Mouse (Mus musculus) neural tube, embryonic 12.5 days (tissue): ENCODE results near the gene Far2. TPM values are rescaled to one million over a fixed set of nuclear protein-coding genes. Genes with fewer than 3 reads are reported as not detected.
"Not testable (repeated sequence)": the region's sequence is repeated elsewhere in the genome, so short reads cannot be mapped to it uniquely, and the experiment has no call there.

Source experiments
- ATAC-seq: fragments of 200-750 bp; cut with Nextera tagmentation; 2 replicates; pipeline ENCODE4 v1.8.0; 2017; ENCODE audit warnings: low read depth, mild to moderate bottlenecking, moderate TSS enrichment, moderate library complexity; ENCODE audit not compliant: low FRiP score
- H3K27ac ChIP-seq: fragments of 300-500 bp; sonication (generic); 2 replicates; pipeline ENCODE4 v1.5.1; 2016
- H3K27me3 ChIP-seq: fragments of 300-500 bp; sonication (generic); replicated peaks from 2 replicates; pipeline ENCODE4 v1.6.1; 2016; ENCODE audit warnings: mild to moderate bottlenecking
- H3K36me3 ChIP-seq: fragments of 300-500 bp; sonication (generic); 2 replicates; pipeline ENCODE4 v1.6.1; 2016; ENCODE audit warnings: mild to moderate bottlenecking
- H3K4me1 ChIP-seq: fragments of 300-500 bp; sonication (generic); 2 replicates; pipeline ENCODE4 v1.6.1; 2016
- H3K4me2 ChIP-seq: fragments of 300-500 bp; sonication (generic); replicated peaks from 2 replicates; pipeline ENCODE4 v1.6.1; 2016; ENCODE audit warnings: mild to moderate bottlenecking
- H3K4me3 ChIP-seq: fragments of 300-500 bp; sonication (generic); 2 replicates; pipeline ENCODE4 v1.5.1; 2016
- H3K9ac ChIP-seq: fragments of 300-500 bp; sonication (generic); 2 replicates; pipeline ENCODE4 v1.6.1; 2016; ENCODE audit warnings: mild to moderate bottlenecking
- H3K9me3 ChIP-seq: fragments of 300-500 bp; sonication (generic); 2 replicates; pipeline ENCODE4 v1.6.1; 2016; ENCODE audit warnings: mild to moderate bottlenecking
- WGBS: fragments of 180-500 bp; shearing (Covaris S2); methylation state at CpG from one replicate; pipeline ENCODE4 v1.1.7; 2016; 5-methylcytosine and 5-hydroxymethylcytosine counted together
- polyA plus RNA-seq: library from polyadenylated mRNA; unstranded; fragments of >200 nt; fragmentation: Nextera tagmentation; extraction: Ambion mirVana; gene quantifications from 2 replicates; pipeline ENCODE4 v1.2.1, GENCODE M21; 2016

The Far2 gene
- polyA plus RNA-seq, 1 experiment from 2014 or later, result 5.4 TPM

DNA sequence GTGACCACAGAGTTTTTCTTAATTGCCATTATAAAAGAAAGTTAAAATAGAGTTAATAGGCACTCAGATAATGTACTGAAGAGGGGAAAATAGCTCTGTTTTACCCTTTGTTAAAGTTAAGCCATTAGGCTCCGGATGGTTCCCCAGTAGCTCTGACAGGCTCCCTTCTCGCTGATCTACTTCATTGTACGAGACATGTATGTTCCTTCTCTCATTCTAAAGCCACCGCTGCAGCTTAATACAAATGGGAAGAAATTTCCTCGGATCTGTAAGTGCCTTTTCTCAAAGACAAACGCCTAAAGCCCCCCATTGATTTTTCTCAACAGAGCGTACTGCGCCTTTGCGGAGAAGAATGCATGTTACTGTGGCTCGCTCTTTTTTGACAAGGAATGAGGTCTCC lies 85.3 kb downstream of the Far2 start:
- Histone ChIP-seq H3K4me2 (no peak overlapping the region), H3K27me3 (no peaks in the 10 kb centered on the region), H3K9ac (no peak overlapping the region), H3K9me3 (no peaks in the 10 kb centered on the region), H3K4me3 (no peak overlapping the region), H3K36me3 (no peaks in the 10 kb centered on the region), H3K4me1 (no peaks in the 10 kb centered on the region), H3K27ac (no peak overlapping the region)
- WGBS, result 36% methylated on average over 10 of the region's 10 CpGs
- no peak for ATAC-seq

GRCm38 (mm10) chr6:148133536-148133935 lies 86.5 kb downstream of the Far2 start:
- Histone ChIP-seq H3K27ac (no peak overlapping the region), H3K4me3 (no peak overlapping the region), H3K27me3 (no peaks in the 10 kb centered on the region), H3K4me2 (no peak overlapping the region), H3K36me3 (no peaks in the 10 kb centered on the region), H3K9me3 (no peaks in the 10 kb centered on the region), H3K9ac (no peak overlapping the region), H3K4me1 (no peaks in the 10 kb centered on the region)
- ATAC-seq, result no peak

- ATAC-seq, result peak; percentile 81
- Histone ChIP-seq H3K9me3 (no peaks in the 10 kb centered on the region), H3K9ac (no peak overlapping the region), H3K4me1 (no peaks in the 10 kb centered on the region), H3K27ac (no peak overlapping the region), H3K27me3 (no peaks in the 10 kb centered on the region), H3K36me3 (no peaks in the 10 kb centered on the region), H3K4me3 (no peak overlapping the region), H3K4me2 (no peak overlapping the region)
- WGBS, result 27% methylated on average over 9 of the region's 9 CpGs
Measured at GRCm38 (mm10) chr6:148135769-148136382, 88.8 kb downstream of the Far2 start.

GRCm38 (mm10) chr6:148139288-148139995 lies 92.4 kb downstream of the Far2 start:
- H3K27ac ChIP-seq, result no peak overlapping the region
- no peaks in the 10 kb centered on the region for H3K4me1 ChIP-seq
- no peak for ATAC-seq
- no peaks in the 10 kb centered on the region for H3K36me3 ChIP-seq
- H3K9ac ChIP-seq, result no peak overlapping the region
- H3K4me3 ChIP-seq, result no peak overlapping the region
- H3K4me2 ChIP-seq, result no peak overlapping the region
- H3K27me3 ChIP-seq, result no peaks in the 10 kb centered on the region
- no peaks in the 10 kb centered on the region for H3K9me3 ChIP-seq
- WGBS, result 92% methylated on average over 6 of the region's 6 CpGs

- Histone ChIP-seq H3K4me2 (no peak overlapping the region), H3K4me3 (no peak overlapping the region), H3K27ac (no peak overlapping the region), H3K27me3 (no peaks in the 10 kb centered on the region), H3K4me1 (no peaks in the 10 kb centered on the region), H3K9ac (no peak overlapping the region), H3K36me3 (no peaks in the 10 kb centered on the region), H3K9me3 (no peaks in the 10 kb centered on the region)
- 79% methylated on average over 5 of the region's 5 CpGs for WGBS
- no peak for ATAC-seq
Measured at GRCm38 (mm10) chr6:148141874-148142273, 94.8 kb downstream of the Far2 start.

- no peaks in the 10 kb centered on the region for H3K27me3 ChIP-seq
- ATAC-seq, result no peak
- H3K4me2 ChIP-seq, result no peak overlapping the region
- H3K36me3 ChIP-seq, result no peaks in the 10 kb centered on the region
- no peak overlapping the region for H3K4me3 ChIP-seq
- no peak overlapping the region for H3K9ac ChIP-seq
- H3K27ac ChIP-seq, result no peak overlapping the region
- WGBS, result 87% methylated on average over 1 of the region's 1 CpGs
- H3K4me1 ChIP-seq, result no peaks in the 10 kb centered on the region
- no peaks in the 10 kb centered on the region for H3K9me3 ChIP-seq
Measured at GRCm38 (mm10) chr6:148142421-148142820, 95.4 kb downstream of the Far2 start.

DNA sequence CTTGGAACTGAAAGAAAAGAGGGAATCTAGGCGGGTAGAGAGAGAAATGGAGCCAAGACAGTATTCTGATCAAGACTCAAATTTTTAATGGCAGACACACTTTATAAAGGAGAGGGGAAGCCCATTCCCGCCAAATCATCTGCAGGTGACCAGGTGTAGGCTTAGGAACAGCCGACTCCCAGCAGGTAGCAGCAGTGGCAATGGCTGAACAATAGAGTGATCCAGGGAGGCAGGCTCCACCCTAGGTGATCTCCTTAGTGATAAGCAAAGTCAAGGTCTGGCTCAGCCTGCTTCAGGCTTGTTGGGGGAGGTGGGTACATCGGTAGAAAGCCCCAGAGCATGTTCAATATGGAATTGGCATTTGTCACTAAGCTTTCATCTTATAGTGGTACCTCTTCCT lies 105.2 kb downstream of the Far2 start:
- not testable (repeated sequence) for H3K4me1 ChIP-seq, H3K4me3 ChIP-seq, H3K36me3 ChIP-seq, H3K9ac ChIP-seq, ATAC-seq, H3K27ac ChIP-seq, H3K9me3 ChIP-seq, H3K27me3 ChIP-seq, H3K4me2 ChIP-seq
- WGBS, result 68% methylated on average over 4 of the region's 4 CpGs

DNA sequence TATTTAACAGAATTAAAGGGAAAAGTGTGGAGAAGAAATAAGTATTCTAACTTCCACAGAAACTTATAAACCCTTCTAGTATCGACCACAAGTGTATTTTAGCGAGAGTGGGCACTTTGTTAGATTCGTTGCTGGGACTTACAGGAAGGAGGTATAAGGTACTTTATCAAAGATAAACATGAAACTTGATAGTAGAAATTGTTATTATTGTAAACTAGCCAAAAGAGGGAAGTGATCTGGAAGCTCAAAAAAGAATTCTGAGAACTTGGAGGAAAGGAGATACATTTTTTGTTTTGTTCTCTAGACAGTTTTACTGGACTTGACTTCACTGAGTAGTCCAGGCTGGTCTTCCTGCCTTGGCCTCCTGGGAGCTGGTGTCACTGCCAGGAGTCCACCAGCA lies 125.8 kb downstream of the Far2 start:
- ATAC-seq, result no peak
- H3K4me3 ChIP-seq, result no peak overlapping the region
- no peaks in the 10 kb centered on the region for H3K27me3 ChIP-seq
- H3K36me3 ChIP-seq, result no peaks in the 10 kb centered on the region
- WGBS, result 92% methylated on average over 3 of the region's 3 CpGs
- H3K4me2 ChIP-seq, result no peak overlapping the region
- no peaks in the 10 kb centered on the region for H3K4me1 ChIP-seq
- H3K9ac ChIP-seq, result no peak overlapping the region
- no peaks in the 10 kb centered on the region for H3K9me3 ChIP-seq
- H3K27ac ChIP-seq, result no peak overlapping the region

- H3K27me3 ChIP-seq, result no peaks in the 10 kb centered on the region
- no peak overlapping the region for H3K4me3 ChIP-seq
- 95% methylated on average over 1 of the region's 1 CpGs for WGBS
- H3K36me3 ChIP-seq, result peaks cover 63% of the 10 kb centered on the region
- no peak overlapping the region for H3K9ac ChIP-seq
- no peaks in the 10 kb centered on the region for H3K4me1 ChIP-seq
- H3K27ac ChIP-seq, result no peak overlapping the region
- no peak overlapping the region for H3K4me2 ChIP-seq
- no peaks in the 10 kb centered on the region for H3K9me3 ChIP-seq
- ATAC-seq, result no peak
Measured at GRCm38 (mm10) chr6:148185694-148186093, 138.6 kb downstream of the Far2 start.

GRCm38 (mm10) chr6:148193972-148194701 lies 147.1 kb downstream of the Far2 start:
- Histone ChIP-seq H3K4me1 (no peaks in the 10 kb centered on the region), H3K4me2 (no peak overlapping the region), H3K9ac (no peak overlapping the region), H3K27me3 (no peaks in the 10 kb centered on the region), H3K27ac (no peak overlapping the region), H3K36me3 (peaks cover 41% of the 10 kb centered on the region), H3K4me3 (no peak overlapping the region), H3K9me3 (no peaks in the 10 kb centered on the region)
- ATAC-seq, result no peak
- 93% methylated on average over 6 of the region's 6 CpGs for WGBS

- no peak for ATAC-seq
- Histone ChIP-seq H3K36me3 (peaks cover 45% of the 10 kb centered on the region), H3K4me1 (no peaks in the 10 kb centered on the region), H3K4me2 (no peak overlapping the region), H3K27me3 (no peaks in the 10 kb centered on the region), H3K9me3 (no peaks in the 10 kb centered on the region), H3K27ac (no peak overlapping the region), H3K4me3 (no peak overlapping the region), H3K9ac (no peak overlapping the region)
- 92% methylated on average over 2 of the region's 2 CpGs for WGBS
Measured at GRCm38 (mm10) chr6:148199177-148199576, 152.1 kb downstream of the Far2 start.

GRCm38 (mm10) chr6:148199729-148200128 lies 152.7 kb downstream of the Far2 start:
- H3K36me3 ChIP-seq, result peaks cover 40% of the 10 kb centered on the region
- H3K4me1 ChIP-seq, result no peaks in the 10 kb centered on the region
- WGBS, result 94% methylated on average over 3 of the region's 3 CpGs
- no peaks in the 10 kb centered on the region for H3K9me3 ChIP-seq
- no peak overlapping the region for H3K4me2 ChIP-seq
- no peak overlapping the region for H3K4me3 ChIP-seq
- H3K27ac ChIP-seq, result no peak overlapping the region
- no peaks in the 10 kb centered on the region for H3K27me3 ChIP-seq
- H3K9ac ChIP-seq, result no peak overlapping the region
- ATAC-seq, result no peak
